Mouse (Mus musculus) neural tube, embryonic 11.5 days (tissue): Measurements from ENCODE around the gene Dnaaf2. TPM values are rescaled to one million over a fixed set of nuclear protein-coding genes. Genes with fewer than 3 reads are reported as not detected.

Source experiments
- ATAC-seq: fragments of 200-750 bp; cut with Nextera tagmentation; 2 replicates; pipeline ENCODE4 v1.8.0; 2017; ENCODE audit warnings: moderate number of reproducible peaks, mild to moderate bottlenecking, moderate TSS enrichment, moderate library complexity; ENCODE audit not compliant: insufficient read depth, low FRiP score, low TSS enrichment
- DNase-seq: peaks from one replicate; pipeline ENCODE4 v3.0.0-alpha.2; 2015; ENCODE audit warnings: low spot score
- H3K27ac ChIP-seq: fragments of 300-500 bp; sonication (generic); 2 replicates; pipeline ENCODE4 v1.5.1; 2014; ENCODE audit warnings: low read depth, mild to moderate bottlenecking, low read length
- H3K27me3 ChIP-seq: fragments of 300-500 bp; sonication (generic); 2 replicates; pipeline ENCODE4 v1.6.1; 2014; ENCODE audit warnings: mild to moderate bottlenecking, low read length, mixed read lengths; ENCODE audit not compliant: control insufficient read depth, insufficient read depth
- H3K36me3 ChIP-seq: fragments of 300-500 bp; sonication (generic); 2 replicates; pipeline ENCODE4 v1.6.1; 2014; ENCODE audit warnings: mild to moderate bottlenecking, low read length, moderate library complexity, mixed read lengths; ENCODE audit not compliant: control insufficient read depth, insufficient read depth
- H3K4me1 ChIP-seq: fragments of 300-500 bp; sonication (generic); 2 replicates; pipeline ENCODE4 v1.6.1; 2014; ENCODE audit warnings: low read length, mixed read lengths; ENCODE audit not compliant: control insufficient read depth, insufficient read depth
- H3K4me2 ChIP-seq: fragments of 300-500 bp; sonication (generic); 2 replicates; pipeline ENCODE4 v1.6.1; 2014; ENCODE audit warnings: low read depth, mild to moderate bottlenecking, moderate library complexity
- H3K4me3 ChIP-seq: fragments of 300-500 bp; sonication (generic); 2 replicates; pipeline ENCODE4 v1.5.1; 2014; ENCODE audit warnings: low read depth, low read length
- H3K9ac ChIP-seq: fragments of 300-500 bp; sonication (generic); 2 replicates; pipeline ENCODE4 v1.6.1; 2014; ENCODE audit warnings: mild to moderate bottlenecking, low read length
- H3K9me3 ChIP-seq: fragments of 300-500 bp; sonication (generic); 2 replicates; pipeline ENCODE4 v1.6.1; 2016; ENCODE audit warnings: low read length; ENCODE audit not compliant: control insufficient read depth
- WGBS: fragments of 180-500 bp; shearing (Covaris S2); extraction: QIAGEN DNeasy Blood & Tissue Kit; methylation state at CpG from one replicate; pipeline ENCODE4 v1.1.7; 2014; 5-methylcytosine and 5-hydroxymethylcytosine counted together
- polyA plus RNA-seq: library from polyadenylated mRNA; unstranded; fragments of >200 nt; fragmentation: Nextera tagmentation; extraction: Ambion mirVana; gene quantifications from 2 replicates; pipeline ENCODE4 v1.2.1, GENCODE M21; 2014

Dnaaf2 gene
- polyA plus RNA-seq, 1 experiment from 2014 or later, result 9.7 TPM

GRCm38 (mm10) chr12:69190522-69190921 lies 7.7 kb downstream of the Dnaaf2 start:
- Histone ChIP-seq H3K36me3 (no peaks in the 10 kb centered on the region; the same call in 1 of the 2 replicates), H3K4me1 (peaks cover 5% of the 10 kb centered on the region), H3K9ac (no peak overlapping the region), H3K27me3 (no peaks in the 10 kb centered on the region), H3K9me3 (no peaks in the 10 kb centered on the region), H3K4me3 (no peak overlapping the region), H3K4me2 (no peak overlapping the region), H3K27ac (no peak overlapping the region)
- ATAC-seq, result no peak
- 92% methylated on average over 1 of the region's 1 CpGs for WGBS
- no peak for DNase-seq

GRCm38 (mm10) chr12:69190074-69190473 lies 8.2 kb downstream of the Dnaaf2 start:
- no peaks in the 10 kb centered on the region for H3K9me3 ChIP-seq
- no peak overlapping the region for H3K4me3 ChIP-seq
- DNase-seq, result no peak
- no peaks in the 10 kb centered on the region for H3K27me3 ChIP-seq
- peaks cover 10% of the 10 kb centered on the region for H3K4me1 ChIP-seq
- no peak overlapping the region for H3K4me2 ChIP-seq
- H3K36me3 ChIP-seq, result no peaks in the 10 kb centered on the region; the same call in 1 of the 2 replicates
- ATAC-seq, result no peak
- H3K9ac ChIP-seq, result no peak overlapping the region
- no peak overlapping the region for H3K27ac ChIP-seq
- 92% methylated on average over 9 of the region's 9 CpGs for WGBS

GRCm38 (mm10) chr12:69186811-69187471 lies 11.3 kb downstream of the Dnaaf2 start:
- H3K27me3 ChIP-seq, result no peaks in the 10 kb centered on the region
- WGBS, result 77% methylated on average over 5 of the region's 5 CpGs
- H3K36me3 ChIP-seq, result no peaks in the 10 kb centered on the region; the same call in 1 of the 2 replicates
- H3K4me1 ChIP-seq, result peaks cover 13% of the 10 kb centered on the region
- H3K9ac ChIP-seq, result no peak overlapping the region
- no peaks in the 10 kb centered on the region for H3K9me3 ChIP-seq
- ATAC-seq (no peak), DNase-seq (no peak)
- no peak overlapping the region for H3K4me2 ChIP-seq
- H3K27ac ChIP-seq, result no peak overlapping the region
- H3K4me3 ChIP-seq, result no peak overlapping the region

GRCm38 (mm10) chr12:69185371-69185770 lies 12.9 kb downstream of the Dnaaf2 start:
- Histone ChIP-seq H3K4me3 (peak overlapping the region; percentile 86), H3K9me3 (no peaks in the 10 kb centered on the region), H3K36me3 (no peaks in the 10 kb centered on the region), H3K27me3 (no peaks in the 10 kb centered on the region), H3K9ac (peak overlapping the region; percentile 88), H3K27ac (no peak overlapping the region), H3K4me2 (peak overlapping the region; percentile 92), H3K4me1 (peaks cover 13% of the 10 kb centered on the region)
- ATAC-seq, result no peak
- DNase-seq, result no peak
- WGBS, result 76% methylated on average over 7 of the region's 7 CpGs

- H3K27me3 ChIP-seq, result no peaks in the 10 kb centered on the region
- H3K9ac ChIP-seq, result peak overlapping the region; percentile 88
- peak overlapping the region; percentile 86 for H3K4me3 ChIP-seq
- H3K27ac ChIP-seq, result peak overlapping the region; percentile 86
- peak overlapping the region; percentile 92 for H3K4me2 ChIP-seq
- peaks cover 13% of the 10 kb centered on the region for H3K4me1 ChIP-seq
- no peaks in the 10 kb centered on the region for H3K9me3 ChIP-seq
- DNase-seq (peak; percentile 63), ATAC-seq (peak; percentile 58)
- no peaks in the 10 kb centered on the region for H3K36me3 ChIP-seq
- WGBS, result 2% methylated on average over 77 of the region's 86 CpGs
Observed at GRCm38 (mm10) chr12:69184342-69185295, 13.6 kb downstream of the Dnaaf2 start.

- Histone ChIP-seq H3K4me2 (peak within 1 kb of the TSS; percentile 92), H3K4me1 (peaks cover 13% of the 10 kb centered on the region), H3K9me3 (no peaks in the 10 kb centered on the region), H3K27ac (peak within 1 kb of the TSS; percentile 86), H3K4me3 (peak within 1 kb of the TSS; percentile 86), H3K9ac (peak within 1 kb of the TSS; percentile 88), H3K36me3 (no peaks in the 10 kb centered on the region), H3K27me3 (no peaks in the 10 kb centered on the region)
- peak; percentile 99 for DNase-seq
- ATAC-seq, result peak; percentile 100
- under 1% methylated on average over 80 of the region's 84 CpGs for WGBS
Observed at GRCm38 (mm10) chr12:69183583-69184308, 14.5 kb downstream of the Dnaaf2 start, which contains the start of the genes Rpl36al and Mgat2. TSS of gene Rpl36al (minus strand) at chr12:69184083. TSS of gene Mgat2 (plus strand) at chr12:69184157.

- Histone ChIP-seq H3K27ac (no peak overlapping the region), H3K4me3 (no peak overlapping the region), H3K36me3 (no peaks in the 10 kb centered on the region), H3K9ac (no peak overlapping the region), H3K4me1 (peaks cover 12% of the 10 kb centered on the region), H3K9me3 (no peaks in the 10 kb centered on the region), H3K27me3 (no peaks in the 10 kb centered on the region), H3K4me2 (no peak overlapping the region)
- ATAC-seq (no peak), DNase-seq (no peak)
- WGBS, result 91% methylated on average over 4 of the region's 4 CpGs
Observed at GRCm38 (mm10) chr12:69181800-69182199, 16.4 kb downstream of the Dnaaf2 start.

GRCm38 (mm10) chr12:69179371-69179770 lies 18.9 kb downstream of the Dnaaf2 start:
- Histone ChIP-seq H3K4me2 (no peak overlapping the region), H3K36me3 (peaks cover 2% of the 10 kb centered on the region), H3K9me3 (no peaks in the 10 kb centered on the region), H3K27me3 (no peaks in the 10 kb centered on the region), H3K9ac (no peak overlapping the region), H3K4me3 (no peak overlapping the region), H3K27ac (no peak overlapping the region), H3K4me1 (peaks cover 2% of the 10 kb centered on the region; the same call in 1 of the 2 replicates)
- no peak for DNase-seq
- WGBS, result 63% methylated on average over 12 of the region's 12 CpGs
- no peak for ATAC-seq
